Mouse (Mus musculus) frontal cortex, adult (tissue): ENCODE measurements at regions not wholly inside any gene's neighbourhood (a gene's known extent, or its start where the extent isn't known, plus 50 kb on each side); places are given as distances from the start of the nearest gene placed in this dataset.

Source experiments
- ATAC-seq: cut with Nextera tagmentation; 2 replicates; pipeline ENCODE4 v1.9.2; 2017; ENCODE audit warnings: mild to moderate bottlenecking, moderate library complexity, mixed read lengths; ENCODE audit not compliant: low TSS enrichment

DNA sequence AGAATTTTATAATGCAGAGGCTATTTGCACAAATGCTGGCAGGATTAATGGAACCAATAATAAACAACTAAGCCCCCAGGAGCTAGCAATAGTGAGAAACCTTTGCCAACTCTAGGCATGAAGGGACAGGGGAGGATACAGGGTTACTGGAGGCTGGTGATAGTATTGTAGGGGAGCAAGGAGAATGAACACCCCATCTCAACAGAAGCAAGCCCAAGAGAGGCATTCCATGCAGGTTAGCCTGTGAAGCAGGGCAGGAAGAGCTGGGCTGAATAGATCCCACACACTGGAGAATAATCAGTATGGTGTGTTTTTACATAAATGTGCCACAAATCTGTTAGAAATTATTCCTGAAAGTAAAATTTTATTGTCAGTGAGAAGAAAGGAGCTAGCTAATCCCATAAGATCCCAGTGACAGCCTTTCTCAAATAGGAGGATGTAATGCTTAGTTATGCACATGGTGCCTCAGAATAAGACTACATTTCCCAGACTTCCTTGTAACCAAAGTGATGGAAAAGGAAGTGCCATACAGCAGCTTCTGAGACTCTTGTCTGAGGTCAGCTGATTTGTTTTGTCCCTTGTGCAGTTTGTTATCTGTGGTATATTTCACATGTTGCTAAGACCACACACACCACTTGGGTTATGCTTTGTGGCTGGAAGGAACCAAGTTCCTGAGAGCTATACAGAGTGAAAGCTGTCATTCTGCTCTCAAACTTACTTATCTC is 111.1 kb downstream of the Ccdc71l start:
- ATAC-seq: peak; percentile 81

DNA sequence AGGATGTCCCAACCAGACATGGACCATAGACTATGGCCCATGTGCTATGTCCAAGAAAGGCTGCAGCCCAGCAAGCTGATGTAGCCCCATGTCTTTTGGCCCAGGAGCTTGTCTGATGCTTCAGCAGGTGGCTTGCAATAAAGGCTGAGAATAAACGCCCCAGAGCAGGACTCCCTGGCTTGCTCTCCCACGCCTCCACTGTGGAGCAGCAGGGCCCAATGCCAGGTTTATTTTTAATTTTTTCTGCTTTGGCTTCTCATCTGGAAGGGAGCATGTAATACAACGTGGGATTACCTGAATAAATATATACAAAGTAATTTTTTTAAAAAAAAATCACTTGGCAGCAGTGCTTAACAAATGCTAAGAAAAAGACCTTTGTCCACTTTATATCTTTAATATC is 125.7 kb downstream of the Ccdc71l start:
- ATAC-seq: peak; percentile 47

GRCm38 (mm10) chr12:32508671-32509070 is 130.2 kb downstream of the Ccdc71l start:
- no peak for ATAC-seq

- no peak for ATAC-seq
Observed at GRCm38 (mm10) chr12:32525586-32525985, 147.1 kb downstream of the Ccdc71l start.

GRCm38 (mm10) chr12:32531216-32531615 is 152.7 kb downstream of the Ccdc71l start:
- ATAC-seq: no peak

- no peak for ATAC-seq
Observed at GRCm38 (mm10) chr12:32533641-32534040, 155.1 kb downstream of the Ccdc71l start.

DNA sequence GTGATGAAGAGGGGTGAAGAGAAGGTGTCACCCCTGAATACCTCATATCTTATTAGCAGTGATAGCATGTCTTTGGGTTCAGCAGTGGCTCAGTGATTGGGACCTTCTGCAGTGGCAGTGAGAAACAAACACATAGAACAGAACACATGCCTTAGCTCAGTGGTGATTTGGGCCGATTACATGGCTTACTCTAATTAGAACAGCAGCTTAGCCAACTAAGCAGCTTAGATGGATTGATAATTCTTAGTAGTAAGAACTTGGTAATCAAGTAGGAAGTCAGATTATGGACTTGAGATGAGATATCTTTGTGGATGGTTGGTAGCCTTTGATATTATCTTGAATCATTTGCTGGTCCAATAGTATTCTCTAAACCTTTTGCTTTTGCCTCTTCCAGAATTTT is 167.0 kb downstream of the Ccdc71l start:
- no peak for ATAC-seq

GRCm38 (mm10) chr12:32546356-32546755 is 167.9 kb downstream of the Ccdc71l start:
- ATAC-seq: no peak

DNA sequence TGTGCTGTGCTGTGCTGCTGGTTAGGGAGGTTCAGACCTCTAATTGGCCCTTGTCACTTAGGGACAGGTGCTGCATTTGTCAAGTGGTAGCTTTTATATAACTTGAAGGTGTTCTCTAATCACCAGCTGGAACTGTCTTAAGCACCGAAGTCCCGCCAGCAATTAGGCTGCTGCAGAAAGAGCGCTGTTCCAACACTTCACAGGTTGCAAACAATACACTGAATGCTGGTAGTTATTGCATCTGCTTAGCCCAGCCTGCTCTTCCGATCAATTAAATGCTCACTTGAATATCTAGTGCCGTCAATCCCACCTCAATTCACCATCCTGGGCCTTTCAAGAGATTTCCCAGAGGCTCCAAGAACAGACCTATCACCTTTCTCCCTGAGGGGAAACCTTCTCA is 175.3 kb downstream of the Ccdc71l start:
- no peak for ATAC-seq

- ATAC-seq: no peak
Observed at GRCm38 (mm10) chr12:32567777-32568176, 189.3 kb downstream of the Ccdc71l start.

- no peak for ATAC-seq
Observed at GRCm38 (mm10) chr12:32581304-32581703, 202.8 kb downstream of the Ccdc71l start.

DNA sequence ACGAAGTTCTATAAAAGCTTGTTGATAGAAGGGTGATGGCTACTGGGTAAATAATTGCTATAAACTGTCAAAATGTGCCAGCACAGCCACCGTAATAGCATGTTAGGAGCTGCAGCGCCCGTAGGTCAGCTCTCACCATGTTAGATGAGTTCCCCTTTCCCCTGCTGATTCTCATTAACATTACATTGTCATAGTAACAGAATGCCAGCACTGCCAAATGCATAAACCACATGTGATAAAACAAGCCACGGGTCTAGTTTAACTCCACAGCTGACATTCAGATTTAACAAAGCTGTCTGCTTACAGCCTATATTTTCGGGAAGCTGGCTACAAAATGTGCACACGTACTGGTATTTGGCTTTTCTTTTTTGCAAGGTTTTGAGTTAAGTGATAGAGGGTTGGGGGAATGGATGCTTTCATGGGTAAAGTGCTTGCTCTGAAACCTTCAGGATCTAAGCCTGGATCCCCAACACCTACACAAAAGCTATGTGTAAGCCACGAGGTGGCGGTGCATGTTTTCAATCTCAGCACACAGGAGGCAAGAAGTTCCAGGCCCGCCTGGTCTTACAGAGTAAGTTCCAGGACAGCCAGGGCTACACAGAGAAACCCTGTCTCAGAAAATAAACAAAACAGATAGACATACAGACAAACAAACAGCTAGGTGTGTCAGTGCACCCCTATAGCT is 217.1 kb upstream of the Nampt start:
- ATAC-seq: peak; percentile 65

GRCm38 (mm10) chr12:32605353-32605752 is 214.0 kb upstream of the Nampt start:
- no peak for ATAC-seq

GRCm38 (mm10) chr12:32615000-32615399 is 204.3 kb upstream of the Nampt start:
- ATAC-seq: no peak

DNA sequence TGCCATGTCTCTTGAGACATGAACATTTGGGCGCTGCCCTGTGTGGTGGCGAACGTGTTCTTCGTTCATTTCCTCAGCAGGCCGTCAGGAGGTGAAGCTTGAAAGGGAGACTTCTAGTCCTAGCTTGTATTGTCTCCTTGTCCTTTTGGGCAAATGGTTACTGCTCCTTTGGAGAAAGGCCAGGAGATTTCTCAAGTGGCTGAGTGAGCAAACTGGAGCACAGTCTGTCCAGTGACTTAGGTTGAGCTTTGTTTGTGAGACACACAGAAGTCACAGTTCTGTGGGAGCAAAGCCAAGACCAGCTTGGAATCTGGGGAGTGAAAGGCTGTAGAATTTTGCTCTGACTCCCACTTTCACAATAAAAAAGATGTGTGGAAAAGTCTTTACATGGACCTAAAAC is 203.3 kb upstream of the Nampt start:
- ATAC-seq: no peak

- ATAC-seq: no peak
Observed at GRCm38 (mm10) chr12:32617031-32617430, 202.3 kb upstream of the Nampt start.

- ATAC-seq: no peak
Observed at GRCm38 (mm10) chr12:32619830-32620229, 199.5 kb upstream of the Nampt start.

GRCm38 (mm10) chr12:32621739-32622138 is 197.6 kb upstream of the Nampt start:
- ATAC-seq: no peak

- no peak for ATAC-seq
Observed at GRCm38 (mm10) chr12:32628552-32628951, 190.8 kb upstream of the Nampt start.

DNA sequence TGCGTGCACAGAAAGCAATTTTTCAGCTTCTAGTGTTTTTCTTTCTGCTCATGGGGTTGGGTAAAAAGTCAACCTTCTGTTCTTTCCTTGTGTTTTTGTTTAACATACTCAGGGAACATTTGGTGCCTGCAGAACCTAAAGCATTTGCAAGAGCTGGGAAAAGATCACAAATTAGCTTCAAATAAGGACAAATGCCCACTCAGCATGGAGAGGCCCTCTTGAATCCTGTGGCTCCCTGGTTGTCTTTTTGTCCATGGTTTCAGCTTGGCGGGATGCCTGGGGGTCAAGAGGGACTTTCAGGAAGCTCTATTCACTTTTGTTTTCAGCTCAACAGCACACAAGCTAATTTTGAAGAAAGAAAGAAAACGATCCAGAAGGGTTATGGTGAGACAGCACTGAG is 186.4 kb upstream of the Nampt start:
- ATAC-seq: no peak

- no peak for ATAC-seq
Observed at GRCm38 (mm10) chr12:32635055-32635454, 184.3 kb upstream of the Nampt start.

- ATAC-seq: peak; percentile 55
Observed at GRCm38 (mm10) chr12:32637400-32638100, 181.8 kb upstream of the Nampt start.

GRCm38 (mm10) chr12:32640591-32640990 is 178.8 kb upstream of the Nampt start:
- no peak for ATAC-seq
